Mouse (Mus musculus) mammary gland, adult 2 months (tissue): ENCODE data around the gene Baz1a. TPM values are rescaled to one million over a fixed set of nuclear protein-coding genes. Genes with fewer than 3 reads are reported as not detected.

Source experiments
- polyA plus RNA-seq: library from polyadenylated mRNA; depleted of rRNA; stranded (reverse); fragments of >200 nt; gene quantifications from 2 replicates; pipeline ENCODE4 v1.2.3, GENCODE M21; 2012; ENCODE audit warnings: low replicate concordance; rRNA removed

Gene Baz1a
- polyA plus RNA-seq, result 4.6 and 6.3 TPM in 2 replicates

GRCm38 (mm10) chr12:55013626-55014398 lies at the start of gene Baz1a:
Gene Baz1a, minus strand, starts transcription at chr12:55014348.

DNA sequence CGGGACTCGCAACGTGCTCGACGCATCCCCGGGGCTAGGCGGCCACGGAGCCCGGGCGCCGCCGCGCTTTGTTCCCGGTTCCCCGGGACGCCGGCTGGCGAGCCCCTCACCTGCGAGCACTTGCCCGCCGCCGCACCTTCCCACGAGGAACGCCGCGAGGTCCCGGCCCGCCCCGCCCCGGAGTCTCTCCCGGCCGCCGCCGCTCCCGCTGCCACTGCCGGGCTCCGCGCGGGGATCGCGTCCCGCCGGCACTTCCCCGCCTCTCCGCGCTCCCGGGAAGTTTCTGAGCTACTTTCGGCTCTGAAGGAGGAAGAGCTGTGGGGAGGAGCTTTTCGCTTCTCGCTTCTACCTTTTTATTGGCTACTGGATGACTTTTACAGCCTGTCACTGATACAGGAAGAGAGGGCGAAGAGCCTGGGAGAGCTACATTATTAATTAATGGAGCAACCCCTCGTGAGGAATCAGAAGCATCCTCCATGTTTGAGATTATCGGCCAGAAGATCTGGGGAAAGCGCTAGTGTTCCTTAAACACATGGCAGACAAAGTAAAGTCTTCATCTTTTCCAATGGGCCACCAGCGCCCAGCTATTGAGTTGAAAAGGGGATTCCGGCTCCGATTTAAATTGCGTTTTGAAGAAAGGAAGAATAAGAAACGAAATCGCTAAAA lies 28.0 kb downstream of the Baz1a start, which contains the start of gene Gm20403:
Gene Gm20403, minus strand, starts transcription at position 478 of the 666 bp plus-strand sequence.

DNA sequence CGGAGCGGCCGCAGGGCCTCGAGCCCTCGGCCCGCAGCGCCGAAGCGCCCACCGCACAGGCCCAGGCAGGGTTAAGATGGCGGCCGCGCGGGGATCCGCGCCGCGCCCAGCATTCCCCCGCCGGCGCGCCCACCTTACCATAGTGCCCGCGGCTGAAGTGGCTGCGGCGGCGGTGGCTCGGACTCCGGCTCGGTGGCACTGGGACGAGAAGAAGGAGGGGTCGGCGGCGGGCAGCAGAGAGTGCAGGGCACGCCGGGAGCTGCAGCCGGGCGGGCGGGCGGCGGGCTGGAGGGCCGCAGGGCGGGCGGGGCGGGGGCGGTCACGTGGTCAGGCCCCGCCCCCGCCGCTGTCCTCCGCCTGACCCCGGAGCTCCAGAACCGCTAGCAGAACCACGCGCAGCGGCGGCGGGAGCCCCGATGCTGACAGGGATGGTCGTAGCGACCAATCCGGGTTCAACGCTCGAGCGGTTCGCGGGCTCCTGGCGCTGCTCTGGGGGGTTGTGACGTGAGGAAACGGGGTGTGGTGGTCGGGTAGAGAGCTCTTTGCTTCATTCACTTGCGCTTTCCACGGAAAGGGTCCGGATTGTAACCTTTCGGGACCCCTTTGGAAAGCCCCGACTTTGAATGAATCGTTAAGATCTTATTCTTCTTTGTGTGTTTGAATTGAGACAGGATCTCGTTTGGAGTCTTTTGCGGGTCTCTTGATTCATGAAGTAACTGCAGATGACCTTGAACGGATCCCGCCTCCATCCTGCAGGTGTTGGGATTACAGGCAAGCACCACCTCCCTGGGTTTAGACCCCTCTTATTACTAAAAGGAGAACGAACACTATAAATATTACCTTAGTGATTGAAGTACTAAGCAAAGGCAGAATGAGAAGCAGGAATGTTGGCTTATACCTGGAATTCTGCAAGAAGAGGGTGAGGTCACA lies 151.3 kb downstream of the Baz1a start, which contains the start of gene Cfl2:
Gene Cfl2, minus strand, starts transcription at position 272 of the 930 bp plus-strand sequence.

Other genes with a start within 250 kb of the Baz1a start
- gene Snx6, start 218.6 kb downstream of the Baz1a start, polyA plus RNA-seq, result 19.2 and 20.6 TPM in 2 replicates
- 6.8 and 39.2 TPM in 2 replicates for gene Cfl2, start 151.5 kb downstream of the Baz1a start, polyA plus RNA-seq
- gene Gm20403, start 27.8 kb downstream of the Baz1a start, polyA plus RNA-seq, result not detected in 2 replicates
- 2.7 and 9.9 TPM in 2 replicates for gene 2700097O09Rik, start 65.8 kb upstream of the Baz1a start, polyA plus RNA-seq
- 14.3 and 15.1 TPM in 2 replicates for gene Srp54a, start 65.9 kb upstream of the Baz1a start, polyA plus RNA-seq
- gene Fam177a, start 110.1 kb upstream of the Baz1a start, polyA plus RNA-seq, result 6.7 and 8.9 TPM in 2 replicates
- gene Srp54b, start 140.8 kb upstream of the Baz1a start, polyA plus RNA-seq, result 13.0 and 26.0 TPM in 2 replicates
- gene 1700047I17Rik2, start 185.2 kb upstream of the Baz1a start, polyA plus RNA-seq, result not detected in 2 replicates
- gene Srp54c, start 215.8 kb upstream of the Baz1a start, polyA plus RNA-seq, result 4.3 and 10.0 TPM in 2 replicates